Mouse (Mus musculus) lung, embryonic 16.5 days (tissue): Measurements from ENCODE around the gene Pparg. TPM values are rescaled to one million over a fixed set of nuclear protein-coding genes. Genes with fewer than 3 reads are reported as not detected.

Experiments
- ATAC-seq: fragments of 200-750 bp; cut with Nextera tagmentation; 2 replicates; pipeline ENCODE4 v1.8.0; 2017; ENCODE audit warnings: low read depth, mild to moderate bottlenecking, moderate library complexity
- H3K27ac ChIP-seq: fragments of 300-500 bp; sonication (generic); 2 replicates; pipeline ENCODE4 v1.5.1; 2014; ENCODE audit warnings: mild to moderate bottlenecking, control low read depth, low read length
- H3K27me3 ChIP-seq: fragments of 300-500 bp; sonication (generic); 2 replicates; pipeline ENCODE4 v1.6.1; 2014; ENCODE audit warnings: low read depth, low read length, mixed read lengths; ENCODE audit not compliant: control insufficient read depth, insufficient read depth
- H3K36me3 ChIP-seq: fragments of 300-500 bp; sonication (generic); 2 replicates; pipeline ENCODE4 v1.6.1; 2014; ENCODE audit warnings: low read length; ENCODE audit not compliant: control insufficient read depth, insufficient read depth
- H3K4me1 ChIP-seq: fragments of 300-500 bp; sonication (generic); replicated peaks from 2 replicates; pipeline ENCODE4 v1.6.1; 2014; ENCODE audit warnings: low read length, mixed read lengths; ENCODE audit not compliant: control insufficient read depth, insufficient read depth
- H3K4me2 ChIP-seq: fragments of 300-500 bp; sonication (generic); 2 replicates; pipeline ENCODE4 v1.6.1; 2014; ENCODE audit warnings: low read depth, low read length, control low read depth
- H3K4me3 ChIP-seq: fragments of 300-500 bp; sonication (generic); 2 replicates; pipeline ENCODE4 v1.5.1; 2014; ENCODE audit warnings: mild to moderate bottlenecking, low read length, control low read depth
- H3K9ac ChIP-seq: fragments of 300-500 bp; sonication (generic); 2 replicates; pipeline ENCODE4 v1.6.1; 2014; ENCODE audit warnings: low read length, control low read depth
- H3K9me3 ChIP-seq: fragments of 300-500 bp; sonication (generic); 2 replicates; pipeline ENCODE4 v1.6.1; 2016; ENCODE audit warnings: low read length; ENCODE audit not compliant: control insufficient read depth
- WGBS: fragments of 180-500 bp; shearing (Covaris S2); extraction: QIAGEN DNeasy Blood & Tissue Kit; methylation state at CpG from one replicate; pipeline ENCODE4 v1.1.7; 2014; 5-methylcytosine and 5-hydroxymethylcytosine counted together
- polyA plus RNA-seq: library from polyadenylated mRNA; unstranded; fragments of >200 nt; fragmentation: Nextera tagmentation; extraction: Ambion mirVana; gene quantifications from 2 replicates; pipeline ENCODE4 v1.2.1, GENCODE M21; 2015

Pparg gene
- polyA plus RNA-seq, 1 experiment from 2014 or later, result 5.4 TPM

DNA sequence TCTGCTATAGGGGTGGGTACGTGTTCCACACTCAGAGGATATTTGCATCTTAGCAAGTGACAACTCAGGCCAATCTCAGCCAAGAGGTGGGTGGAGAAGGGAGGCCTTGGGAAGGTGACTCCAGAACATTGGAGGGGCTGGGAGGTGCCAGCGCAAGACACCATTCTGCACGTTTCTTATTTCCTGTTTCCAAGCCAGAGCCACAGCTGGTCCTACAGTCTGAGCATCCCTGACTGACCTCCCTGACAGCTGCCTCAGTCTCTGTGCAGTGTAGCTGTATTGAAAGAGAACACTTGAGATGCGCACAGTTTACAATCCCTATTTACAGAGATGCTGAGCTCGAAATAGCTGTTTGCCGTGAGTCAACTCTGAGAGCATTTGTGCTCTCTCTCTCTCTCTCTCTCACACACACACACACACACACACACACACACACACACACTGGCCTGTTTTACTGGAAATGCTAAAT lies 38.8 kb upstream of the Pparg start:
- H3K4me1 ChIP-seq, result no peaks in the 10 kb centered on the region
- no peak overlapping the region for H3K4me2 ChIP-seq
- no peak overlapping the region for H3K9ac ChIP-seq
- ATAC-seq, result no peak
- H3K4me3 ChIP-seq, result no peak overlapping the region
- H3K27me3 ChIP-seq, result no peaks in the 10 kb centered on the region
- no peaks in the 10 kb centered on the region for H3K9me3 ChIP-seq
- 53% methylated on average over 6 of the region's 6 CpGs for WGBS
- no peaks in the 10 kb centered on the region for H3K36me3 ChIP-seq
- no peak overlapping the region for H3K27ac ChIP-seq

DNA sequence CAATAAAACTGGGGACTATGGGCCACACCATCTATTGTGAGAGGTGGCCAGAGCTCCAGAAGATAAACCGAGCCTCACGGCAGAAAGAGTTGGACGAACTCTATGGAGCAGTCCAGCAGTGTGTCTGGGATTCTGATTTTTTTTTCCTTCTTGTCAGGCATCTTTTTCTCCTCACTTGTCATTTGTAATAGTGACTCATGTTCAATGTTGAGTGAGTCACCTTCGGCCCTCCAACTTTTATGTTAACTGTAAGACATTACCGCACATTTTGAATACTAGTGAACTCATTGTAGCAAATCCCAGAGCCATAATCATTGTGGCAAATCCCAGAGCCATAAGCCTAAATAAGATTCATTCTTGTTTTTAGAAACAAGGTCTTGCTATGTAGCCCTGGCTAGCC lies 37.8 kb upstream of the Pparg start:
- 91% methylated on average over 5 of the region's 5 CpGs for WGBS
- Histone ChIP-seq H3K27me3 (no peaks in the 10 kb centered on the region), H3K36me3 (no peaks in the 10 kb centered on the region), H3K9me3 (no peaks in the 10 kb centered on the region; the same call in 1 of the 2 replicates), H3K4me3 (no peak overlapping the region), H3K27ac (no peak overlapping the region), H3K4me2 (no peak overlapping the region), H3K4me1 (no peaks in the 10 kb centered on the region), H3K9ac (no peak overlapping the region)
- no peak for ATAC-seq

DNA sequence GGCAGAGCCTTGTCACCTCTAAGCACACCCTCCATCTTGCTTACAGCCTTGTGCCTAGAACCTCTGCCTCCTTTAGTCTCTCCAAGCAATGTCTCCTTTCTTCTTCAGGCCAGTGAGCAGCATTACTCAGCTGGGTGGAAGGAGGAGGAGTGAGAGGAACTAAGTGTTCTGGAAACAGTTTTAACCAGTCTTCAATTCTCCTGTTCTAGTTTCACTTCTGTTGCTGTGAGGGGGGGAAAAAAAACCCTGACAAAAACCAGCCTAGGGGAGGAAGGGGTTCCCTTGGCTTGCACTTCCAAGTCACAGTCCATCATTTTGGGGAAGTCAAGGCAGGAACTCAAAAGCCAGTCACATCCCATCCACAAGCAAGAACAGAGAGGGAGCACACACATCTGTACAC lies 29.8 kb upstream of the Pparg start:
- Histone ChIP-seq H3K4me3 (no peak overlapping the region), H3K4me1 (no peaks in the 10 kb centered on the region), H3K27me3 (no peaks in the 10 kb centered on the region), H3K36me3 (no peaks in the 10 kb centered on the region), H3K9me3 (no peaks in the 10 kb centered on the region; the same call in 1 of the 2 replicates), H3K4me2 (no peak overlapping the region), H3K27ac (no peak overlapping the region), H3K9ac (no peak overlapping the region)
- no peak for ATAC-seq

DNA sequence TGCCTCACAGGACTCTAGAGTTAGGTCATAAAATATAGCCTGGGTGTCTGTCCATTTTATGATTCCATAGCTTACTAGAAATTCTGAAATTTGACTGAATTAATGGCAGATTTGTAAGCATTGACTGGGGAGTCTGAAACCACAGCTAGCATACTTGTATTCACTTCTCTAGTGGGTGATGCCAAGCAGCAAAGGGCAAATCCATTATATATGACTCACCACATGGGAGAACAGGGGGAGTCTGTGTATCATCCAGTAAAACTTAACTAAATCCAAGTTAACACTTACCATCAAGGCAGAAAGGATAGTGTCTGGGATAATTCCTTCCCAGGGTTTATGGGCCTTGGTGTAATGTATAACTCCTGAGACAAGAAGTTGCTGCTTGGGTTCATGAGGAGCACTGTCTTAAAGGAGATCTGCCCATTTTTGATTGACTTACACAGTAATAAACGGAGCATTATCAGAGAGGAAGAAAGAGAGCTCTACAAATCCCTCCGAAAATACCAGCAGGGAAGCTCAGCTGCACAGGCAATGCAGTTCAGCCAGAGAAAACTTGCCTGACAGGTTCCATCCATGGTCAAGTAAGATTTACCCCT lies 27.6 kb upstream of the Pparg start:
- no peak overlapping the region for H3K27ac ChIP-seq
- H3K9me3 ChIP-seq, result no peaks in the 10 kb centered on the region
- H3K4me2 ChIP-seq, result no peak overlapping the region
- 34% methylated on average over 2 of the region's 2 CpGs for WGBS
- H3K4me3 ChIP-seq, result no peak overlapping the region
- H3K9ac ChIP-seq, result no peak overlapping the region
- no peaks in the 10 kb centered on the region for H3K27me3 ChIP-seq
- H3K4me1 ChIP-seq, result no peaks in the 10 kb centered on the region
- no peaks in the 10 kb centered on the region for H3K36me3 ChIP-seq
- ATAC-seq, result no peak

DNA sequence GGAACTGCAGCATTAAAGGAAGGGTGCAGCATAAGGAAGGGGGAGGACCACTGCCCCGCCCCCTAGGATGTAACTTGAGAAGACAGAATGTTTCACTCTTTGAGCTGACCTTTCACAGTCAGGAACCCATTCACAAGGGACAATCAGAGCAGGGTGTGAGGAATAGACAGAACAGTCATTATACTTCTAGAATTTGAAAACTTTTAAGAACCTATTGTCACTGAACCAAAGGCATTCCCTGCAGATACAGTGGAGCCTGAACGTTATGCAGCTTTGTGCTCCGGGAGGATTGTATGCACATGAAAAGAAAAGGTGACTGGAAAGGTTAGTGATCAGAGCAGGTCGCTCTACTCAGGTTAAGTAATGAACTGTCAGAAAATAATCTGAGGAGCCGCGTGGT lies 25.2 kb upstream of the Pparg start:
- no peak for ATAC-seq

DNA sequence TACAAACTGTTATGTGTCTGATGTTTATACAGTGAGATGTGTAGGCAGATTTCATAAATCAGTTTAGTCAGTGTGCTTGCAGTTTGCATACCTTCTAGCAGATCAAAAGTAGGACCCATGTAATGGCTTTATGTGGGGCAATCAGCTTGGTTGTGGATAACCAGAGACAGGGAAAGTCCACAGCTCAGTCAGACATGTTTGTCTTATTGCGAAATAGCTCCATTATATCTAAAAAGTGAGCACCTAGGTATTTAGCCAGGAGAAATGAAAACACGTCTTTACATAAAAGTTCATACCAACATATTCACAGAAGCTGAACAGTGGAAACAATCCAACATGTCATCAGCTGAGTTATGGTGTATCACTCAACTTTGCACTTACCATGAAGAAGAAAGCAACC lies 20.7 kb upstream of the Pparg start:
- Histone ChIP-seq H3K9ac (no peak overlapping the region), H3K4me3 (no peak overlapping the region), H3K27me3 (no peaks in the 10 kb centered on the region), H3K4me2 (no peak overlapping the region), H3K9me3 (no peaks in the 10 kb centered on the region), H3K27ac (no peak overlapping the region), H3K36me3 (no peaks in the 10 kb centered on the region), H3K4me1 (peaks cover 2% of the 10 kb centered on the region; the same call in 1 of the 2 replicates)
- ATAC-seq, result no peak
- WGBS, result 78% methylated on average over 2 of the region's 2 CpGs

More for the DNA sequence above, 25.2 kb upstream of the Pparg start:
- Histone ChIP-seq H3K4me2 (no peak overlapping the region), H3K9ac (no peak overlapping the region), H3K4me1 (no peaks in the 10 kb centered on the region), H3K4me3 (no peak overlapping the region), H3K27ac (no peak overlapping the region), H3K9me3 (no peaks in the 10 kb centered on the region), H3K36me3 (no peaks in the 10 kb centered on the region), H3K27me3 (no peaks in the 10 kb centered on the region)
- 26% methylated on average over 6 of the region's 6 CpGs for WGBS

DNA sequence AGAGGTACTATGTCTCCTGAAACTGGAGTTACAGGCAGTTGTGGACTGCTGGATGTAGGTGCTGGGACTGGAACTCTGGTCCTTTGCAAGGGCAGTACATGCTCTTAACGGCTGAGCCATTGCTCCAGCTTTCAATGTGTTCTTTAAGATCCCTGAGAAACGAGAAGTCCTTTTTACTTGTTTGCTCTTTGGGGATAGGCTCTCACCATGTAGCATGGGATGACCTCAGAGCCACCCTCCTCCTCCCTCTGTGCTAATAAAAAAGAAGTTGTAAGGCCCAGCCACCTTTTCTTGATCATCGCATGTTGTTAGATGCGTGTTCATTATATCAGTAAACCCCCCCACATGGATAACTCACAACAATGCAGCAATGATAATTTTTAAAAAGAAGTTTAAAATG lies 17.7 kb upstream of the Pparg start:
- Histone ChIP-seq H3K4me2 (no peak overlapping the region), H3K36me3 (no peaks in the 10 kb centered on the region), H3K4me1 (peaks cover 2% of the 10 kb centered on the region; the same call in 1 of the 2 replicates), H3K27ac (no peak overlapping the region), H3K27me3 (no peaks in the 10 kb centered on the region), H3K4me3 (no peak overlapping the region), H3K9ac (no peak overlapping the region), H3K9me3 (no peaks in the 10 kb centered on the region)
- ATAC-seq, result no peak
- WGBS, result 67% methylated on average over 4 of the region's 4 CpGs

DNA sequence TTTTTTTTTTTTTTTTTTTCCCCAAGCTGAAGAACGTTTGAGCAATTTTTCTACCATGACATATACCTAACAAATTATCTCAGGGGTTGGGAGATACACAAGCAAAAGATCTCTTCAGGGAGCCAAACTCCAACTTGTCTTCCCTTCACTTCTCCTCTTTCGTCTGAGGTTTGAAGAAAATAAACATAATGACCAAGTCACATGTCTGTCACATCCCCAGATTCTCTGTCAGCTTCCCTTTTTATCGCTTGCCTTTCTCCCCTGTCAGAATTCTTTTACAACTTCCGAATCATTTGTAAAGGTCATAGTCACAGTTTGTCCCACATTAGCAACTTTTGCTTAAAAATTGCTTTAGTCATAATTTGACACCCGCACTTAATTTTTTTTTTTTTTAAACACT lies 17.2 kb upstream of the Pparg start:
- ATAC-seq, result no peak
- Histone ChIP-seq H3K4me3 (no peak overlapping the region), H3K27me3 (no peaks in the 10 kb centered on the region), H3K9ac (no peak overlapping the region), H3K9me3 (no peaks in the 10 kb centered on the region), H3K4me1 (peaks cover 2% of the 10 kb centered on the region; the same call in 1 of the 2 replicates), H3K36me3 (no peaks in the 10 kb centered on the region), H3K27ac (no peak overlapping the region), H3K4me2 (0 out of 2 replicates have a peak overlapping the region, but pooled peaks have one; percentile 11)
- 31% methylated on average over 5 of the region's 5 CpGs for WGBS

DNA sequence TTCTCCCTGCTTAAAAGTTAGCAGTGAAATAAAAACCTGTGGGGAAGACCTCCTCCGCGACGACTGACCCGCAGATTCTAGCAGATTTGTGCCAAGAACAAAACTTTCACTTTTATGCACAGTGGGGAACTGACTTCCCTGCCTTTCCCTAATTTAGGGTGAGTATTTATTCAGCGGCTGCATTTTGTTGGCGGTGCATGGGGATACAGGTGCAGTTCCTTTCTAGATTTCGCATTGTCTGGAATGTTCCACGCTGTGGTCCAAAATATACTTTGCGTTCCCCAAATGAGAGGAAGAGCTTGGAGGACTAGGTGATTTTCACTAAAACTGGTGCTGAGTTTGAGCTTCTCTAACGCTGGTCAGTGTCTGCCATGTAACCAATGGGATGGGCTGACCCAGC lies 16.6 kb upstream of the Pparg start:
- peak overlapping the region; percentile 11; the same call in 1 of the 2 replicates for H3K4me2 ChIP-seq
- H3K9ac ChIP-seq, result no peak overlapping the region
- no peaks in the 10 kb centered on the region for H3K27me3 ChIP-seq
- no peak overlapping the region for H3K4me3 ChIP-seq
- no peak for ATAC-seq
- 28% methylated on average over 10 of the region's 10 CpGs for WGBS
- H3K36me3 ChIP-seq, result no peaks in the 10 kb centered on the region
- no peak overlapping the region for H3K27ac ChIP-seq
- H3K4me1 ChIP-seq, result peaks cover 2% of the 10 kb centered on the region; the same call in 1 of the 2 replicates
- H3K9me3 ChIP-seq, result no peaks in the 10 kb centered on the region
